Mouse (Mus musculus) mouse embryonic stem cell (cell line): Measurements from ENCODE around the gene Gm9887.
"Not testable (repeated sequence)": the region's sequence is repeated elsewhere in the genome, so short reads cannot be mapped to it uniquely, and the experiment has no call there.

Source experiments
- in situ Hi-C, 2 experiments: fragments of 300-500 bp; cut with MboI; formaldehyde crosslinking; loops; 1 replicate in 1 of 2; 3 replicates in 1 of 2; pipeline ENCODE4 v1.14.3; 2019 to 2020; ENCODE audit warnings: low sequenced_read_pairs in 2 of 2, low pct_unique_long_range_greater_than_20kb in 1 of 2, mixed read lengths in 1 of 2; ENCODE audit not compliant: unreplicated experiment in 1 of 2

Gene Gm9887

DNA sequence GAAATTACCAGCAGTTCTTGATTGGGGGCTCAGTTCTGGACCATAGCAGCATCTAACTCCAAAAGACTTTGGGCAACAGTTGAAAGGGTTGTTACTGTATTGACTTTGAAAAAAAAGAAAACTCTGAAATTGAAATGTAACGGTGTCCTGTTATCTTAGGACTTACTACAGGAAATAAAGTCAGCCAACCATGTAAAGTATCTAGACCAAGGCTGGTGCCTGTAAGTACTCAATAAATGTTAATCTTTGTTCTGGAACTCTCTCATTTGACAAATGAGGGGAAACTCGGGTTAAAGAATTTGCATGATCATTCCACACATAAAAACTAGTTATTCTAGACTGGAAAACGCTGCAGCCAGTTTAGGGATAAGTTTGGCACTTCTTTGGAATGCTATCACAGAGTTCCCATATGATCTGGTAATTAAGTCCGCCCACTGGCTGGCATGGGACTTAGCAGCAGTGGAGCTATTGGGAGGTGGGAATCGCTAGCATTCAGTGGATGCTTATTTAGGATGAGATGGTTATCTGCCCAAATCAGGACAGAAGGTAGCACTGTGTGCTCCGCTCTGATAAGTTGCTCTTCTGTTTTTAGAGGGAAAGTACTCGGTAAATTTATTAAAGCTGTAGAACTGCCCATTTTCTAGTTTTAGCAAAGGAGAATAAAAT is 17.1 kb upstream of the Gm9887 start:
- in situ Hi-C loops: no loop called here

DNA sequence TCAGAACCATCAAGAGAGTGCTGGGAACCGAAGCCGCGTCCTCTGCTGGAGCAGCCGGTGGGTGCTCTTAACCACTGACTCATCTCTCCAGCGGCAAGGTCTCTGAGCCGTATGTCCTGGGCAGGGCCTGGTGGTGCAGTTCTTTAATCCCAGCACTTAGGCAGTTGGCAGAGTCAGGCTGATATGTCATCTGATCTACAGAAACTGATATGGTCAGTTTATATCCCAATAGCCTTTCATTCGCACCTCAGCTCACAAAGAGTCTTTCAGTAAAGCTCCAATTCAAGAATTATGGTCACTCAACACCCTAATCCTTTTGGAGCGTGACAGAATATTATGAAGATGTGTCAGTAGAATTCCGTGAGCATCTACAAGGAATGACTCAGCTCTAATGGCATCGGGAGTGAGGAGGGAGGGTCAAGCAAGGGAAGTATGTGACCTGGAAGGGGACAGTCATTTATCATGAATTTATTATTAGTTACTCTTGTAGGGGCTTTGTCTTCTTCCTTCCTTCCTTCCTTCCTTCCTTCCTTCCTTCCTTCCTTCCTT is 16.1 kb upstream of the Gm9887 start:
- in situ Hi-C loops: no loop called here

DNA sequence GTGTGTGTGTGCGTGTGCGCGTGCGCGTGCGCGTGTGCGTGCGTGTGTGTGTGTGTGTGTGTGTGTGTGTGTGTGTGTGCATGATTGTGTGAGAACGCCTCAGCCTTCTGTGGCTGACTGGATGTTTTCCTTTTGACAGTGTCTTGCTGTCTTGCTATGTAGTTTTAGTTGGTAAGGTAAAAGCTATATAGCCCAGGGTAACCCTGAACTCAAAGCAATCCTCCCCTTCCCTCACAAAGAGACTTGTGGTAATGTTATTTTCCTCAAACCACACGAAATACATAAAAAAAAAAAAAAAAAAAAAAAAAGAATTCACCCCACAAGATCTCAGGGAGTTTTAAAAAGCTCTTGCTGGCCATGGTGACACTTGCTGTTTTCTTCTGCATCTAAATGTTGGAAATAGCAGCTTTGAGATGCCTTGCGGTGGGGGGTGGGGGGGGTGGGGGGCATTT is 14.0 kb upstream of the Gm9887 start:
- in situ Hi-C loops: not testable (repeated sequence)

DNA sequence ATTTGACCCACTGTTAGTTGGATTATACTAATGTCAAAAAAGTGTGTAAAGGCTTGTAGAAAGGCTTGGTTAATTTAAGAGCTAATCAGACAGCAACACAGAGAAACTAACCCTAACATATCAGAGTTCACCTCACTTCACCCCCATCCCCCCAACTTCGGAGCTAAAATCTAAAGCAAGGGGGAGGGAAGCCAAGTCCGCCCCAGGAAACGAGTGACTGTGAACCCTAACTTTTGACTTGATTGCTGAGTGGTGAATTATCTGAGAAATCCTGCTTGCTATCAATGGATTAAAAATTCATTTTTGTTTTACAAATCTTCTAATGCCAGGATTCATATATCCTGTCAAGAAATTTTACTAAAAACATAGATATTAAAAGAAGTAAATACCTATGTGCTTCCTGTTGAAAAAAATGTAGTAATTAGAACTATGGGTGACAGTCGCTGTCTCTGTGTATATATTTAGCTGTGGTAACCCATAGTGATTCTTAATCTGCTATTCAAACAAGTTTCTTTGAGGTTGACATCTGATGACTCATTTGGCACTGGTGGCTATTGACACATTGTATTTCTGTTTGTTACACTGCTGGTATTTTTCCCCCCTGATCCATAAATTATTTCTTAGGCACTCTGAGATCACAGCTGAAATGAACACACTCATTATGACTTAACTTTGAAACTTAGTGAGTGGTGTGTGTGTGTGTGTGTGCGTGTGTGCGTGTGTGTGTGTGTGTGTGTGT is 13.5 kb upstream of the Gm9887 start:
- in situ Hi-C loops: no loop called here

DNA sequence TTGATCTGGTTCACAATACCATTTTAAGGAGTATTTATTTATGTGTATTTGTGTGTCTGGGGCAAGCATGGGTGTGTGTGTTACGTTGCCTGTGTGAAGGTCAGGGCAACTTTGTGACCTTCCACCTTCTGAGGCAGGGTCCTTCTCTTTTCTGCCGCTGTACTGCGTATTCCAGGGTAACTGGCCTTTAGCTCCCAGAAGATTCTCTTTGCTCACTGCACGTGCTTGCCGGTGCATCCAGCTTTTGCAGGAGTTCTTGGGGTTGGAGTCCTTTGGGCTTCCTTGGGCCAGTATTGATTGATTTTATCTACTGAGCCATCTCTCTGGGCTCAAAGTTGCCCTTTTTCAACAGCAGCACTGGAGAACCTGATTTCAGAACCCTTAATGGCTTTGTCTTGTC is 12.3 kb upstream of the Gm9887 start:
- in situ Hi-C loops: no loop called here

DNA sequence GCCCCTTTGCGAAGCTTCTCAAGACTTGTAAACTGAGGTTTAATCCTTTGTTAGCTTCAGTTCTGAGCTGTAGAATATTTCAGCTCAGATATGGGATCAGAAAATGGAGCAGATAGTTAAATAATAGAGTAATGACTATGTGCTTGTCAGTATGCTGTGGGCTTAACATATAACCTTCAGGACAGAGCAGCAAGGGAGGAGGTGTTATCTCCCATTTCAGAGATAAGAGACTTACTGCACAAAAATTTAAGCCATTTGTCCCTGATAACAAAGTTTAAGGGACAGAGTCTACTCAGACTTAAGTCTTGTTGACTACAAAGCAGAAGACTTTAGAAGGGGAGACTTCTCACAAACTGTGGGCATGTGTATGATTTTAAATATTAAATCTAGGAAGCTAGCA is 10.6 kb upstream of the Gm9887 start:
- in situ Hi-C loops: no loop called here

DNA sequence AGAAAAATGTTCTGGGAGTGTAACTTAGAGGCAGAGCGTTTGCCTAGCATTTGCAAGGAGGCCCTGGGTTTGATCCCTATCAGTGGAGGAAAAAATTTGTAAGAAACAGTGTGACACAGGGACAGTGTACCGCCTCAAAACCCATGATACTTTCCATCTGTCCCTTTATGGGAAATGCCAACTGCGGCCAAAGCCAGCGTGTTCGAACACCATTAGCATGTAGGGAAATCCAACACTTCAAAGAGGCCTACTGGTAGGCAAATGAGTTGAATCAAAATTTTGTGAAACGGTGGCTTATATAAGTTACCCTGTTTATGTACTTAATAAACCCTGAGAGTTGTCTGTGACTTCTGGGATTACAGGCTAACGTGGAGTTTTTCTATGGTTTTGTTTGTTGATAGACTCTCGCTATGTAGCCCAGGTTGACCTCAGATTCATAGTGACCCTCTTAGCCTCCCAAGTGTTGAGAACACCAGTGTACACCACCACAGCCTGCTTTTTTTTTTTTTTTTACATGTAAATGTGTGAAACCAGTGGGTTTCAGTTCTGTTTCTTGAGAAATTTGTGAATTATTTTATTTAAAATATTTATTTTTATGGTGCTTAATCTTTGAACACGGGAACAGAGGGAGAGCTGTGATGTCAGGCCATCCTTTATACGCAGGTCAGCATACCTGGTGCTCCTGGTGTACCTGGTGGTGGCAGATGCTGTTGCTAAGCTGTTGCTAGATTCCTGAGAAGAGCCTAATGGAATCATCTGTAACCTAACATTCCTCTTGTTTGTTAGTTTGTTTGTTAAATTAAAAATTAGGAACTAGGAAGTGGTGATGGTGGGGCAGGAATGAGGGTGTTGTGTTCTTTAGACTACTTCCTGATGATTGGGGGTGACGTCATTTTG is 6.5 kb upstream of the Gm9887 start:
- in situ Hi-C loops: loop anchor here in 1 of 2 experiments (10.0 kb wide), 1 partner anchor 196 kb away; no protein-coding TSS in a partner anchor

DNA sequence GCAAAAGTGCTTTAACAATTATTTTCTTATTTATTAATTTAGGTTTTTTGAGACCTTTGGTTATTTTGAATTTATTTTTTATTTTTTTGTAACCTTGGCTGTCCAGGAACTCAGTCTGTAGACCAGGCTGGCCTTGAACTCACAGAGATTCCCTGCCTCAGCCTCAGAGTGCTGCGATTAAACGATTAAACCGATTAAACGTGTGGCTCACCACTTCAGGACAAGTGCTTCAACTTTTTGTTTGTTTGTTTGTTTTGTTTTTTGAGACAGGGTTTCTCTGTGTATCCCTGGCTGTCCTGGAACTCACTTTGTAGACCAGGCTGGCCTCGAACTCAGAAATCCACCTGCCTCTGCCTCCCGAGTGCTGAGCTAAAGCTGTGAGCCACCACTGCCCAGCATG is 5.4 kb upstream of the Gm9887 start:
- in situ Hi-C loops: loop anchor here in 1 of 2 experiments (10.0 kb wide), 1 partner anchor 197 kb away; no protein-coding TSS in a partner anchor

DNA sequence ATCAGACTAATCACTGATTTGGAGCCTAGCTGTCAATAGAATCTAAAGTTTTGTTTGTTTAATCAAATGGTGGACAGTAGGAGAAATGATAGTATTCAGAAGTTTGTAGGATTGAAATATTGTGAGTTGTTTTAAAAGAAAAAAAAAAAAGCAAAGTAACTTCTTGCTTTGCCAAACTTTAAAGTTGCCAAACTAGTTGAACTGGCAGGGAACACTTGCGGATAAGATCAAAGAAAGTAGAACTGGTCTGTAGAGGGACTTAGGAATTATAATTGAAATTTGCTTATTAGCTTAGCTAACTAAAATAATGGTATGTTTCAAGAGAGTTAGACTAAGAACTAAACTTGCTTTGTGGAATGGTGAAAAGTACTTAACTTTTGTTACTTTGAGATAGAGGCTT is 4.9 kb upstream of the Gm9887 start:
- in situ Hi-C loops: loop anchor here in 1 of 2 experiments (10.0 kb wide), 1 partner anchor 198 kb away; no protein-coding TSS in a partner anchor

DNA sequence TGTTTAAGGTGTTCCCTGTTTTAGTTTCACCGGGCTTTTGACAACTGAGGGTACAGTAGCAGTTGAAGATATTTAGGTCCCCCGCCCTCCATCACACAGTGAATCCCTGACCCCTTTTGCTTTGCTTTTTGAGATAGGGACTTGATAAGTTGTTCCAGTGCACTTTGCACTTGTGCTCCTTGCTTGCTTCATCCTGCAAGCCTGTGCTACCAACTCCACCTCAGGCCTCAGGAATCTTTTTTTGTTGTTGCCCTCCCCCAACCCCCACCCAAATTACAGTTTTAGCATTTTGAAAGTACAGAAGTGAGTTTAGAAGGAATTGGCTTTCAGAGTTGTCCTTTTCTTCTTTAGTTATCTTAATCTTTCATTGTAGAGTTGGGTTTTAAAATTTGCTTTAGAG is 3.9 kb upstream of the Gm9887 start:
- in situ Hi-C loops: loop anchor here in 1 of 2 experiments (10.0 kb wide), 1 partner anchor 199 kb away; no protein-coding TSS in a partner anchor

DNA sequence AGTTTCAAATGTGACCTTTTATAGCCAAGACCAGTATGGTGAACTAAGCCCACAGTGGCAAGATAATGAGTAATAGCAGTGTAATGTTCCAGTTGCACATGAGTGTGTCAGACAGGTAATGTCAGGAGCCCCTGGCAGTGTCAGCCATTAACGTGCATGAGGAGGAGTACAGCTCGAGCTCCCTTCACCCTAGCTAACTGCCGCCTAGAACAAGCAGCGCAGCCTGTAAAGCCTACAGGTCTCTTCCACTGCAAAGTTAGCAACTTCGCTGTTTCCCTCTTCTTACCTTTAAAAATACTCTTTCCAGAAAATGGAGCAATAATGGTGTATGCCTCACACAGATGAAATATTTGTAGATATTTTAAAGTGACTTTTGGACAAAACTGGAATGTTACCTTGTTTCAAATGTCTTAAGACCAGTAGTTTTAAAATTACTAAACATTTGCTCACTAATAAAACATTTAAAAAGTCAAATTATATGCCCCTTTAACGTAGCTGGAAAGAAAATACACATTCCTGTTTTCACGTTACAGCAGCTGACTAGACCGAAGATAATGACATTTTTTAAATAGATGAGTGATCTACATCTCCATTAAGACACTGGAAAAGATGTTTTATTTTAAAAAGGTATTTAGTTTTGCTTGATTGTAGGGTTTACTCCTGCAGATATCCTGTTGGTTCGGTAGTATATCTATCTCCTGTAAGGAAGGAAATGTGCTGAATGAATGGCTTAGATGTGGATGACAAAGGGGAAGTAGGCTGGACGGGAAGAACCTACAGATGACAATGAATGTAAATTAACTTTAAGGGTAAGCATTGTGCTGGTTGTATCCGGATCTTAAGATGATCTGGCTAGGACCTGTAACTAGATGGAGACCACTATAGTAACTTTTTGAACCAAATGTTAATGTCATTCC is 1.9 kb upstream of the Gm9887 start:
- in situ Hi-C loops: loop anchor here in 1 of 2 experiments (10.0 to 25.0 kb wide), 2 partner anchors 201 to 313 kb away; partner anchors contain the start of gene Sos2

DNA sequence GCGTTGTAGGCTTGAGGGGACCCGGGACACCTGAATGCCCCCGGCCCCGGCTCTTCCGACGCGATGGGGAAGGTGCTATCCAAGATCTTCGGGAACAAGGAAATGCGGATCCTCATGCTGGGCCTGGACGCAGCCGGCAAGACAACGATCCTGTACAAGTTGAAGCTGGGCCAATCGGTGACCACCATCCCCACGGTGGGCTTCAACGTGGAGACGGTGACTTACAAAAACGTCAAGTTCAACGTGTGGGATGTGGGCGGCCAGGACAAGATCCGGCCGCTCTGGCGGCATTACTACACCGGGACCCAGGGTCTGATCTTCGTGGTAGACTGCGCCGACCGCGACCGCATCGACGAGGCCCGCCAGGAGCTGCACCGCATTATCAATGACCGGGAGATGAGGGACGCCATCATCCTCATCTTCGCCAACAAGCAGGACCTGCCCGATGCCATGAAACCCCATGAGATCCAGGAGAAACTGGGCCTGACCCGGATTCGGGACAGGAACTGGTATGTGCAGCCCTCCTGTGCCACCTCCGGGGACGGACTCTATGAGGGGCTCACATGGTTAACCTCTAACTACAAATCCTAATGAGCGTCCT is 573 bp upstream of the Gm9887 start:
- in situ Hi-C loops: loop anchor here in 1 of 2 experiments (10.0 to 25.0 kb wide), 2 partner anchors 202 to 314 kb away; partner anchors contain the start of gene Sos2

DNA sequence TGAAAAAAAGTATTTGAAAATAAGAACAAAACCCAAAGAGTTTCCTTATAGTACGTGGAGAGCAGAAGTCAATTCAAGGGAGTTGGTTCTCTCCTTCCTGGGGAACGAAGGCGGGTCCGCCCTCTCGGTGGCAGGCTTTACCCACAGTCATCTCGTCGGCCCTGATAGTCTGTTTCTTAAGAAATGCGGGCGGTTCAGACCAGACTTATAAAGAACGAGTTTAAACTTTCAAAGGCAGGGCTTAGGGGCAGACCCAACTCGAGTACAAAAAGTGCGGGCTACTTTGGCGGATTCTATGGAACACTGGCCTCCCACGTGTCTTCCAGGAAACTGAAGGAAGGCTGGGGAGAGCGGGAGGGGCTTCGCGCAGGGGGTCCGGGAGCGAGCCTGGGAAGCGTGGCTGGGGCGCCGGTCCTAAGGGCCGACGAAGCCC is 821 bp downstream of the Gm9887 start:
- in situ Hi-C loops: loop anchor here in 1 of 2 experiments (10.0 to 25.0 kb wide), 2 partner anchors 203 to 316 kb away; partner anchors contain the start of gene Sos2

DNA sequence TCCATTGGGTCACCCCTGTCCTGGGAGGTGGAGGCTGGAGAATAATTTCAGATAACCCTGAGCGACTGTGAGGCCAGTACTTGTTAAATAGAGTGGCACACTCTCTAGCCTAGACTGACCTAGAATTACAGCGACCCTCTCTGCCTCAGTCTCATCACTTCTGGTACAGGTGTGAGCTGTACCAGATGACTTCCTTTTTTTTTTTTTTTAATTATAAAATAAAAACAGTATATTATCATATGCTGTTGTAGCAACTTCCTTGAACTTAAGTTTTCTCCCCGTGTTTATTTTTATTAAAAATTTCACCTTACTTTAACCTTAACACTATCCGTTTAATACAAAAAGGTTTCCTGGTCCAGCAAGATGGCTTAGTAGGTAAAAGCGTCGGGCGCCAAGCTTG is 1.3 kb downstream of the Gm9887 start:
- in situ Hi-C loops: loop anchor here in 1 of 2 experiments (10.0 to 25.0 kb wide), 2 partner anchors 204 to 316 kb away; partner anchors contain the start of gene Sos2

DNA sequence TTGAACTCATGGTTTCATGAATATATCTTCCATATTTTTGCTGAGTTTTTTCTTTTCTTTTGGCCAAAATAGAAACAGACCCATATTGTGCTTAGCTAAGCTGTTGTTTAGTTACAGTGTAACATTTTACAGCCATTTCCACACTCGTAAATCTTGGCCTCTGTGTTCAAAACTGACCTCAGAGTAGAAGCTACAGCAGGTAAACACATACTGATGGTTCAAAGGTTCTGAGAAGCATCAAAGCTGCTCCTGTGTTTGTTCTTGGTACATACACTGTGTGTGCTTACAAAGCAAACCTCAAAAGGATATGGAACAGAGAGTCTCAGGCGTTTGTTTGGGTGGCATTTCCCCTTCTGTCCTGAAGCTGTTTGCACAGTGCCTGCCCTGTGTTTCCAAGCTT is 4.7 kb downstream of the Gm9887 start:
- in situ Hi-C loops: loop anchor here in 1 of 2 experiments (25.0 kb wide), 1 partner anchor 320 kb away; the partner anchor contains the start of gene Sos2

DNA sequence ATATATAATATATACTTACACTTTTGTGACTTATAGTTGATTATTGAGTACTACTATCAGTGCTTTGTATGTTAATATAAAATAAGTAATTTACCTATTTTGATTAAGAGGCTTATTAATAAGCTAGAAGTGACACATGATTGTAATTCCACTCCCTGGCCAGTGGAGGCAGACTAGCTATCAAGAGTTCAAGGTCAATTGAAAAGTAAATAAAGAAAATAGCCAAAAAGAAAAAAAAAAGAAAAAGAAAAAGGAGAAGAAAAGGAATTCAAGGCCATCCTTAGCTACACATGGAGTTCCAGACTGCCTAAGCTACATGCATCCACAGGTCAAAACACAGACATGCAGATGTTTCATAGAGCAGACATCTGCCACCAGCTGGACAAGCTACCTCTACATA is 5.8 kb downstream of the Gm9887 start:
- in situ Hi-C loops: loop anchor here in 1 of 2 experiments (25.0 kb wide), 1 partner anchor 321 kb away; the partner anchor contains the start of gene Sos2
